Mouse (Mus musculus) megakaryocyte, embryonic 14.5 days (primary cell): ENCODE measurements around the gene Upk3b.

ENCODE experiments used
- FLI1 ChIP-seq: IDR thresholded peaks from 2 replicates; pipeline ENCODE4 v1.6.1; 2012; ENCODE audit warnings: low read length, inconsistent platforms, mixed read lengths
- GATA1 ChIP-seq: IDR thresholded peaks from 3 replicates; pipeline ENCODE4 v1.6.1; 2012; ENCODE audit warnings: mixed read lengths, low read length, inconsistent platforms, borderline replicate concordance

DNA sequence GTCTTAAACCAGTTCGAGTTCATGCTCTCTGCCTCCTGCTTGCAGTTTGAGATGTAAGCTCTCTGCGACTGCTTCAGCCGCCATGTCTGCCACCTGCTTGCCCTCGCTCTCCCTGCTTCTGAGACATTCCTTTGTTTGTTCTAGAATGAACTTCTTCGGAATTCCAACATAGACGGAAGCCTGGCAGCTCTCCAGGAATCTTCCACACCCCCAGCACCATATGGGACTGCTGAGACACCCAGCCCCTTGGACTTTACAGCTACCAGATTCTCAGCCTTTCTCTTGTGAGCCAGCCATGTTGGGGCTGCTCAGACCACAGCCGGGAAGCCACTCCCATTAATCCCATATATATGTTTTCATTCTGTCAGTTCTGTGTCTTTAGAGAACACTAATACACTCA, 38.0 kb downstream of the Upk3b start:
- TF ChIP-seq GATA1 = no peak
- no peak for TF ChIP-seq FLI1
